Mouse (Mus musculus) kidney, postnatal 0 days (tissue): ENCODE results near the gene Jtb. TPM values are rescaled to one million over a fixed set of nuclear protein-coding genes. Genes with fewer than 3 reads are reported as not detected.

Experiments
- ATAC-seq: fragments of 200-750 bp; cut with Nextera tagmentation; replicated peaks from 2 replicates; pipeline ENCODE4 v1.8.0; 2017; ENCODE audit warnings: low read depth, moderate number of reproducible peaks, moderate TSS enrichment, moderate library complexity; ENCODE audit not compliant: low FRiP score
- DNase-seq: peaks from one replicate; pipeline ENCODE4 v3.0.0-alpha.2; 2016; ENCODE audit warnings: low spot score
- H3K27ac ChIP-seq: fragments of 300-500 bp; sonication (generic); 2 replicates; pipeline ENCODE4 v1.5.1; 2014; ENCODE audit warnings: mild to moderate bottlenecking
- H3K27me3 ChIP-seq: fragments of 300-500 bp; sonication (generic); 2 replicates; pipeline ENCODE4 v1.6.1; 2014; ENCODE audit warnings: low read length, mixed read lengths; ENCODE audit not compliant: insufficient read depth
- H3K36me3 ChIP-seq: fragments of 300-500 bp; sonication (generic); 2 replicates; pipeline ENCODE4 v1.6.1; 2014; ENCODE audit warnings: low read length, mixed read lengths; ENCODE audit not compliant: insufficient read depth
- H3K4me1 ChIP-seq: fragments of 300-500 bp; sonication (generic); replicated peaks from 2 replicates; pipeline ENCODE4 v1.6.1; 2014; ENCODE audit warnings: antibody characterized with exemption, low read length, mixed read lengths; ENCODE audit not compliant: insufficient read depth
- H3K4me2 ChIP-seq: fragments of 300-500 bp; sonication (generic); 2 replicates; pipeline ENCODE4 v1.6.1; 2014; ENCODE audit warnings: mild to moderate bottlenecking, low read length, moderate library complexity, mixed read lengths
- H3K4me3 ChIP-seq: fragments of 300-500 bp; sonication (generic); replicated peaks from 2 replicates; pipeline ENCODE4 v1.5.1; 2014; ENCODE audit warnings: low read depth, low read length
- H3K9ac ChIP-seq: fragments of 300-500 bp; sonication (generic); 2 replicates; pipeline ENCODE4 v1.6.1; 2014; ENCODE audit warnings: low read depth, low read length
- H3K9me3 ChIP-seq: fragments of 300-500 bp; sonication (generic); replicated peaks from 2 replicates; pipeline ENCODE4 v1.6.1; 2016; ENCODE audit warnings: low read length, inconsistent platforms, mixed read lengths
- CTCF ChIP-seq: IDR thresholded peaks from 2 replicates; pipeline ENCODE4 v1.5.1; 2016; ENCODE audit warnings: antibody characterized with exemption, low read depth, mild to moderate bottlenecking, moderate library complexity
- WGBS: fragments of 180-500 bp; shearing (Covaris S2); extraction: QIAGEN DNeasy Blood & Tissue Kit; methylation state at CpG from one replicate; pipeline ENCODE4 v1.1.7; 2014; 5-methylcytosine and 5-hydroxymethylcytosine counted together
- polyA plus RNA-seq: library from polyadenylated mRNA; unstranded; fragments of >200 nt; fragmentation: Nextera tagmentation; extraction: Ambion mirVana; gene quantifications from 2 replicates; pipeline ENCODE4 v1.2.1, GENCODE M21; 2015

The Jtb gene
- polyA plus RNA-seq, 1 experiment from 2014 or later = 160 TPM

- Histone ChIP-seq H3K27ac (peak overlapping the region; percentile 93; the same call in 1 of the 2 replicates), H3K4me2 (peak overlapping the region; percentile 76), H3K4me1 (0 out of 2 replicates have a peak, but pooled peaks cover 6% of the 10 kb centered on the region), H3K27me3 (no peaks in the 10 kb centered on the region), H3K36me3 (peaks cover 36% of the 10 kb centered on the region), H3K9me3 (no peaks in the 10 kb centered on the region), H3K4me3 (peak overlapping the region; percentile 92), H3K9ac (peak overlapping the region; percentile 87)
- ATAC-seq (no peak), DNase-seq (no peak)
- WGBS = 2% methylated on average over 2 of the region's 2 CpGs
- no peak for TF ChIP-seq CTCF
Observed at GRCm38 (mm10) chr3:90255194-90255565, 23.8 kb downstream of the Jtb start.

DNA sequence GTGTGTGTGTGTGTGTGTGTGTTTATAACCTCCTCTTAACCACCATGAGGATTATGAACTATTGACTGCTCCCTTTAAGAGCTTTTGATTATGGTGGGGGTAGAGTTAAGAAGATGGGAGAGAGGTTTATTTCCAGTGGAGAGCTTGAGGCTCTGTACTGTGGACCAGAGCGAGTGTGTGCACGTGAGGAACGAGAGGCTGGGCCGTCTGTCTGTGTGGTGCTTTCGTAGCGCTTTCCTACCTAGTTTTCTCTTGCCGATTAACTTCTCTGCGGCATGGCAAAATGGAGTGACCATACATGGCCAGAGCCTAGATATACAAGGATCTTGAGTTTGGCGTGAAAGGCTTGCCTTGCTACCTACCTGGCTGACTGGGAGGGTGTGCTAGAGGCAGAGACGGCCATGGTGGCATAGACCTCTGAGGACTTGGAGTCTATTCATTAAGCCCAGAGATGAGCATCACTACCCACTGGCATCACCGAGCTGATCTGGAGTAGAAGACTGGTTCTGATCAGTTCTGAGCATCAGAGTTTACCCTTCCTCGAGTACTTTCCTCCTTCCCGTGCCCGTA is 24.5 kb downstream of the Jtb start:
- Histone ChIP-seq H3K27ac (no peak overlapping the region), H3K4me2 (no peak overlapping the region; the same call in 1 of the 2 replicates), H3K9me3 (no peaks in the 10 kb centered on the region), H3K4me1 (0 out of 2 replicates have a peak, but pooled peaks cover 6% of the 10 kb centered on the region), H3K9ac (no peak overlapping the region), H3K27me3 (no peaks in the 10 kb centered on the region), H3K4me3 (0 out of 2 replicates have a peak overlapping the region, but pooled peaks have one; percentile 92), H3K36me3 (peaks cover 42% of the 10 kb centered on the region)
- 92% methylated on average over 14 of the region's 14 CpGs for WGBS
- DNase-seq (no peak), ATAC-seq (no peak)
- TF ChIP-seq CTCF = no peak

DNA sequence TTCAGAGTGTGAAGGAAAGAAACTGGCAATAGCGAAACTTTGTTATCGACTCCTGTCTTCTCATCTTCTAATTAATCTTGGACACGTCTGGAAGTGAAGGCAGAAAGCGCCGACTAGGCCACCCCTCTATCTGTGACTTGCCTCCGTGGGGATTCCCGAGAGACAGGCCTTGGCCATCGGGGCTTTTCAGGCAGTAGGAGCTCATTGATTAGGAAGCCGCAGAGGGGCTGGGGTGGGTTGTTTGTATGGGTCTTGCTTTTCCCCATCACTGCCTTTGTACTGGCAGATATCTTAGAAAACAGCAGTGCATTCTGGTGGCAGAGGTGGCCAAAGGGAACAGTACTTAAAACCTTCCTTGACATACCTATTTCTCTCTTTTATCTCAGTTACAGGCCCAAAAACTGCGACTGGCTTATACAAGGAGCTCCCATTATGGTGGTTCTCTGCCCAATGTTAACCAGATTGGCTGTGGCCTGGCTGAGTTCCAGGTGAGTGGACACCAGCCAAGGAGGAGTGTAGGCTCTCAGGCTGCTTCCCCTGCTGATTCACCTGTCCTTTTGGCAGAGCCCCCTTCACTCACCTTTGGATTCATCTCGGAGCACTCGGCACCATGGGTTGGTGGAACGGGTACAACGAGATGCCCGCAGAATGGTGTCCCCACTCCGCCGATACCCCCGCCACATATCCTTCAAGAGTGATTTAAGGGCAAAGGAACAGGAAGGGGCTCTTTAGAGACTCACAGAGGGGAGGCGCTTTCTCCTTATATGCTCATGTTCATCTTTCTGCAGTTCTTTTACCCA is 25.5 kb downstream of the Jtb start:
- H3K9me3 ChIP-seq = no peaks in the 10 kb centered on the region
- H3K27ac ChIP-seq = no peak overlapping the region
- H3K9ac ChIP-seq = no peak overlapping the region
- ATAC-seq (no peak), DNase-seq (no peak)
- no peaks in the 10 kb centered on the region for H3K27me3 ChIP-seq
- H3K36me3 ChIP-seq = peaks cover 44% of the 10 kb centered on the region
- TF ChIP-seq CTCF = no peak
- H3K4me1 ChIP-seq = 0 out of 2 replicates have a peak, but pooled peaks cover 6% of the 10 kb centered on the region
- H3K4me2 ChIP-seq = no peak overlapping the region
- no peak overlapping the region for H3K4me3 ChIP-seq
- 90% methylated on average over 19 of the region's 19 CpGs for WGBS

DNA sequence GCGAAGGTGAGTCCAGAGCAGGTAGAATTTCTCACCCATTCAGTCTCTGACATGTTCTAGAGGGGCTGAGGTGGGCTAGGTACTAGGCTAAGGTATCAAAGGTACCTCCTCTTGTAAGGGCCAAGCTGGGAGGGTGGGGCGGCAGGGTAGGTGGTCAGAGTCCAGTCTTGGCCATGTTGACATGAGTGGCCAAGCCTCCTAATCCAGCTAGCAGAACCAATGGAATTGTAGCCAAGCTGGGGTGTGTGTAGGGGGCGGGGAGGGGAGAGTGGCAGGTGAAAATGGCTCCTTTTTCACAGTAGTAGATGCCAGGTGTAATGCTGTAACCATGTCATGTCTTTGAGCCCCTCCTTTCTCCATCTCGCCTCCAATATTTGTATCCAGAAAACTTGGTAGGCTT is 27.1 kb downstream of the Jtb start:
- WGBS = 98% methylated on average over 4 of the region's 4 CpGs
- peaks cover 54% of the 10 kb centered on the region for H3K36me3 ChIP-seq
- no peak for DNase-seq

DNA sequence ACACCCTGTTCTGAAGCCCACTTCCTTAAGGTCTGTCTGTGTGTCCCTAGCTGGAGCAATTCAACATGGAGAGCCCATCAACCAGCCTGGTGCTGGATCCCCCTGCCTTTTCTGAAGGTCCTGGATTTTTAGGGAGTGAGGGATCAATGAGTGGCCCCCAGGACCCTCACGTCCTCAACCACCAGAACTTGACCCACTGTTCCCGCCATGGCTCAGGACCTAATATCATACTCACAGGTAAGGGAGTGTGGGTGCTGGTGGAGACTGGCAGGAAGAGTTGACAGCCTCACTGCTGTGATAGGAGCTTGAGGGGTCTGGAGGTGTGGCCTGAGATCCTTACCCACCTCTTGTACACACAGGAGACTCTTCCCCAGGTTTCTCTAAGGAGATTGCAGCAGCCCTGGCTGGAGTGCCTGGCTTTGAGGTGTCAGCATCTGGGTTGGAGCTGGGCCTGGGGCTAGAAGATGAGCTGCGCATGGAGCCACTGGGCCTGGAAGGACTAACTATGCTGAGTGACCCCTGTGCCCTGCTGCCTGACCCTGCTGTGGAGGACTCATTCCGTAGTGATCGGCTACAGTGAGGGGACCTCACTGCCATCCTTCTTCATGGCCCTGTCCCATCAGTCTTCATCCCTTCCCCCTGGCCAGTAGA is 31.8 kb downstream of the Jtb start:
- no peak overlapping the region for H3K4me3 ChIP-seq
- no peak for DNase-seq
- H3K4me2 ChIP-seq = no peak overlapping the region
- peaks cover 48% of the 10 kb centered on the region for H3K36me3 ChIP-seq
- H3K9me3 ChIP-seq = no peaks in the 10 kb centered on the region
- H3K27ac ChIP-seq = no peak overlapping the region
- H3K9ac ChIP-seq = no peak overlapping the region
- TF ChIP-seq CTCF = no peak
- WGBS = 96% methylated on average over 5 of the region's 5 CpGs
- peaks cover 7% of the 10 kb centered on the region; the same call in 1 of the 2 replicates for H3K4me1 ChIP-seq
- no peaks in the 10 kb centered on the region for H3K27me3 ChIP-seq
- ATAC-seq = no peak

More for the DNA sequence above, 27.1 kb downstream of the Jtb start:
- Histone ChIP-seq H3K9ac (no peak overlapping the region), H3K4me1 (0 out of 2 replicates have a peak, but pooled peaks cover 6% of the 10 kb centered on the region), H3K9me3 (no peaks in the 10 kb centered on the region), H3K27ac (no peak overlapping the region), H3K4me3 (no peak overlapping the region), H3K4me2 (no peak overlapping the region), H3K27me3 (no peaks in the 10 kb centered on the region)
- ATAC-seq = no peak
- no peak for TF ChIP-seq CTCF

DNA sequence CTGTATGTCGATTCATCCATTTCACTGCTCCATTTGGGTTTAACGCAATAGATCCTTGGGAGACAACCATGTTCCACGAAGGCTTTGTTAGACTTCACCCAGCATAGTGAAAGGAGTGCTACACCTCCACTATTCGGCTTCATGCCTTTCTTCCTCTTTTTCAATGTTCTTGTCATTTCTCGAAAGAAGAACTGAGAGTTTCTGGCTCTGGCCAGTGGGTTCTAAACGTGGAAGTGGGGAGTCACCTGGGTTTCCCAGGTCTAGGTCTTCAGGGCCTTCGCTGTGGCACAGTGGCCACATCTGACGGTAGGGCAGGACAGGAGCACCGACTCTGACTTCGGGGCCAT is 33.3 kb downstream of the Jtb start:
- Histone ChIP-seq H3K4me1 (peaks cover 7% of the 10 kb centered on the region; the same call in 1 of the 2 replicates), H3K4me3 (peak overlapping the region; percentile 90), H3K27me3 (no peaks in the 10 kb centered on the region), H3K9ac (peak overlapping the region; percentile 92), H3K27ac (peak overlapping the region; percentile 98), H3K36me3 (peaks cover 36% of the 10 kb centered on the region), H3K4me2 (peak overlapping the region; percentile 86), H3K9me3 (no peaks in the 10 kb centered on the region)
- DNase-seq = no peak
- ATAC-seq = no peak
- TF ChIP-seq CTCF = no peak
- 32% methylated on average over 10 of the region's 10 CpGs for WGBS
